Mouse (Mus musculus) MEL (cell line): ENCODE data around the gene Fam13a.

Experiments used
- CHD2 ChIP-seq: IDR thresholded peaks from 2 replicates; pipeline ENCODE4 v1.6.1; 2011; ENCODE audit warnings: low read length, improper control_type of control experiment
- CTCF ChIP-seq, 3 experiments: IDR thresholded peaks in 2 of 3; conservative IDR thresholded peaks in 1 of 3; 2 replicates each; pipeline ENCODE4 v1.5.1; 2011 to 2012; ENCODE audit warnings: low read length in 3 of 3, low read depth in 2 of 3, mild to moderate bottlenecking in 2 of 3, improper control_type of control experiment in 1 of 3, inconsistent platforms in 1 of 3, mixed read lengths in 1 of 3, moderate library complexity in 1 of 3; ENCODE audit not compliant: control insufficient read depth in 1 of 3, insufficient read depth in 1 of 3, poor library complexity in 1 of 3, severe bottlenecking in 1 of 3
- EP300 ChIP-seq, 2 experiments: IDR thresholded peaks; 2 replicates each; pipeline ENCODE4 v1.6.1; 2011; ENCODE audit warnings: improper control_type of control experiment in 2 of 2, low read length in 2 of 2, low read depth in 1 of 2, mild to moderate bottlenecking in 1 of 2
- HCFC1 ChIP-seq: IDR thresholded peaks from 2 replicates; pipeline ENCODE4 v1.6.1; 2012; ENCODE audit warnings: low read depth, mild to moderate bottlenecking, inconsistent platforms, low read length, improper control_type of control experiment, moderate library complexity
- MAZ ChIP-seq: IDR thresholded peaks from 2 replicates; pipeline ENCODE4 v1.6.1; 2012; ENCODE audit warnings: low read depth, mild to moderate bottlenecking, inconsistent platforms, low read length, improper control_type of control experiment
- TBP ChIP-seq: IDR thresholded peaks from 2 replicates; pipeline ENCODE4 v1.8.0; 2011; ENCODE audit warnings: low read depth, low read length, improper control_type of control experiment

GRCm38 (mm10) chr6:58989149-58989548 lies 35.2 kb downstream of the Fam13a start:
- no peak for TF ChIP-seq EP300 (IDR thresholded peaks at IDR 0.05; ENCODE audit: low read depth in 1 of 2, low read length in 2 of 2)
- no peak for TF ChIP-seq TBP
- TF ChIP-seq CTCF (IDR thresholded peaks at IDR 0.05 in 2 of 3, conservative IDR thresholded peaks at IDR 0.05 in 1 of 3; ENCODE audit: control insufficient read depth in 1 of 3, insufficient read depth in 1 of 3, low read depth in 2 of 3, low read length in 3 of 3, poor library complexity in 1 of 3, severe bottlenecking in 1 of 3): no peak
- TF ChIP-seq CHD2: no peak
- no peak for TF ChIP-seq MAZ
- TF ChIP-seq HCFC1: no peak
